Mouse (Mus musculus): ENCODE results near the gene Memo1.

The Memo1 gene

GRCm38 (mm10) chr17:74294426-74295025 is 795 bp downstream of the Memo1 start:
- peak; percentile 55 for DNase-seq (ENCODE audit: low read depth, low spot score)

GRCm38 (mm10) chr17:74293687-74294425 is 1.5 kb downstream of the Memo1 start:
- peak; percentile 20 for DNase-seq (ENCODE audit: low read depth, low spot score)

GRCm38 (mm10) chr17:74291640-74292361 is 3.5 kb downstream of the Memo1 start:
- no peak for DNase-seq (ENCODE audit: low read depth, low spot score)

- DNase-seq (ENCODE audit: low read depth, low spot score), result no peak
Observed at GRCm38 (mm10) chr17:74290869-74291268, 4.5 kb downstream of the Memo1 start.

DNA sequence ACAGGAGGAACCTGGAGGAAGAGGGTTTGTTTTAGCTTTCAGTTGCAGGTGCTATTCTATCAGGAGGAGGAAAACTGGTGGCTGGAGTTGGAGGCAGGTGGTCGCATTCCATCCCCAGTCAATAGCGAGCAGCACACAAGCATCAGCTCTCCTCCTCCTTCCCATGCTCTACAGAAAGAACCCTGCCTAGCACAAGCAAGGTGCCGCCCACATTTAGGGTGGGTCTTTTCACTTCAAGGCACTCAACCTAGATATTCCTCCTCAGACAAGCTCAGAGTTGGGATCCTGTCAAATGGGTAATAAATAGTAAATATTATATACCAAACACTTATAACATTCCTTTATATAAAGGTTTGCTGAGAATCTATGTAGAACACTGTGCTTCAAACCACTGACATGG is 5.1 kb downstream of the Memo1 start:
- DNase-seq (ENCODE audit: low read depth, low spot score), result no peak

- DNase-seq (ENCODE audit: low read depth, low spot score), result no peak
Observed at GRCm38 (mm10) chr17:74288626-74289025, 6.7 kb downstream of the Memo1 start.

DNA sequence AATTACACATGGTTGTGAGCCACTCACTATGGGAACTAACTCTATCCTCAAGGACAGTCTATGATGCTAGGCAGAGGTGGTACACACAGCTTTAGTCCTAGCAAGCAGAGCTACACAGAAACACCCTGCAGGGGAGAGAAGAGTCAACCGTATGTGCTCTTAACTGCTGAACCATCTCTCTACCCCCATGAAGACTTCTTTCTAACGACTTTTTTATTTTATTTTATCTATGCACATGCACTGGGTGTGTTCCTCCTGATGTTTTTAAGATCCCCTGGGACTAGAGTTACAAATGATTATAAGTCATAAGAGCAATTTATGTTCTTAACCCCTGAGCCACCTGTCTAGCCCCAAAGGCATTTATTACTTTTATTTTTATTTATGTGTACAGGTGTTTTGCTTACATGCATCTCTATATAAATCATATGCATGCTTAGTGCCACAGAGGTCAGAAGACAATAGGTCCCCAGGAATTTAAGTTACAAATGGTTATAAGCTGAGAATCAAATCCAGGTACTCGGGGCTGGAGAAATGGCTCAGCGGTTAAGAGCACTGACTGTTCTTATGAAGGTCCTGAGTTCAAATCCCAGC is 9.1 kb downstream of the Memo1 start:
- no peak for DNase-seq (ENCODE audit: low read depth, low spot score)

- DNase-seq (ENCODE audit: low read depth, low spot score), result no peak
Observed at GRCm38 (mm10) chr17:74285730-74286129, 9.6 kb downstream of the Memo1 start.

DNA sequence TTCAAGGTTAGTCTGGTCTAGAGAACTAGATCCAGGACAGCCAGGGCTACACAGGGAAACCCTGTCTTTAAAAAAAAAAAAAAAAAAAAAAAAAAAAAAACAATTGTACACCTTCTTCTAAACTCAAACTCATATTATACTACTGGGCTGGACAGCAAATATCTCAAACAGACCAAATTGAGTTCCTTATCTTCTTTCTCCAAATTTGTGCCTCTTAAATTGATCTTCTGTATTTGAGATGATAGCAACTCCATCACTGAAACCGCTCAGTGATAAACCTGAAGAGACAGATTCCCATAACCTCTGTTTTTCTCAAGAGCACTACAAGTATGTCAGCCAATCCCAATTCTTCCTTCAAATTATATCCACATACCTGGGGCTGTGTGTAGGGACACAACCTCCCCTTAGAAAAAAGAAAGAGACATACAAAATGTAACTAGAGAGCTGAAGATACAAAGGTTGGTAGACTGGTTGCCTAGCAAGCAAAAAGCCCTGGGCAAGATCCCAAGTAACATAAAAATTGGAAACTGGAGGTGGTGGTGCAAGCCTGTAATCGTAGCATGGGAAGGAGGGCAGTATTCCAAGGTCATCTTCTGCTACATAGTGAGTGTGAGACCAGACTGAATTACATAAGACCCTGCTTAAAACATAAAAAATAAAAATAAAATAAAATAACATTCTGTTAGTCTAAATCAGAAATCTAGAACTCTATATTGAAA is 10.8 kb downstream of the Memo1 start:
- no peak for DNase-seq (ENCODE audit: low read depth, low spot score)

DNA sequence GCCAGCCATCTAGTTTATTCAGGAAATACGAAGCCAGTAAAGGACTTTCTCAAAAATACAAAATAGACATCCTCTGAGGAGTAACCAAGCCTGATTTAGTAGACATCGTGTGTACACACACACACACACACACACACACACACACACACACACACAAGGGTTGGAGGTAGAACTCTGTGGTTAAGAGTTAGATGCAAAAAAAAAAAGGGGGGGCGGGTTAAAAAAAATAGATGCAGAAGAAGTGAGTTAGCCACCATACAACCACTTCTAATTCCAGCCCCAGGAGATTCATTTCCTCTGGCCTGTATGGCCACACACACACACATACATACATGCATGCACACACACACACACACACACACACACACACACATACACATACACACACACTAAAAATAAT is 13.3 kb downstream of the Memo1 start:
- DNase-seq (ENCODE audit: low read depth, low spot score), result no peak

- DNase-seq (ENCODE audit: low read depth, low spot score), result no peak
Observed at GRCm38 (mm10) chr17:74278966-74279869, 16.1 kb downstream of the Memo1 start.

GRCm38 (mm10) chr17:74274471-74274870 is 20.9 kb downstream of the Memo1 start:
- DNase-seq (ENCODE audit: low read depth, low spot score), result no peak

DNA sequence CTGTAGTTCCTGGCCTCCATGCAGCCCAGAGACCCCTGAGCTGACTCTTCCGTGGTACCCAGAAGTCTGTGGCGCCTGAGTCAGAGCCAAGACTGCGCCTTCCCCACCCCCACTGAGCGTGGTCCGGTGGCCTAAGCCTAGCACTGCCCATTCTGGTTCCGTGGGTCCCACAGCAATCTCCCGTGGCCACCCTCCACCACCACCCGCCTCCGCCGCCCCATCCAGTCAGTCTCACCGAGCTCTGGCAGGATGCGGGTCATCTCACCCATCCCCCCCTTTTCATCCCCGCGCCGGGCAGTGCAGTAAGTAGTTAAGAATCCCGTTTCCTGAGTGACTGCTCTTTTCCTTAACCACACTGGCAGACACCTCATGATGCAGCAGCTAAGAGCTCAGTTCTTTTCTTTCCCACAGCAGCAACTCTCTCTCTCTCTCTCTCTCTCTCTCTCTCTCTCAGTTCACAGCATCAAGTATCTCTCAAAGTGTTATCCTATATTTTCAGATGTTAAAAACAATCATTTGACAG is 22.6 kb downstream of the Memo1 start:
- DNase-seq (ENCODE audit: low read depth, low spot score), result no peak

DNA sequence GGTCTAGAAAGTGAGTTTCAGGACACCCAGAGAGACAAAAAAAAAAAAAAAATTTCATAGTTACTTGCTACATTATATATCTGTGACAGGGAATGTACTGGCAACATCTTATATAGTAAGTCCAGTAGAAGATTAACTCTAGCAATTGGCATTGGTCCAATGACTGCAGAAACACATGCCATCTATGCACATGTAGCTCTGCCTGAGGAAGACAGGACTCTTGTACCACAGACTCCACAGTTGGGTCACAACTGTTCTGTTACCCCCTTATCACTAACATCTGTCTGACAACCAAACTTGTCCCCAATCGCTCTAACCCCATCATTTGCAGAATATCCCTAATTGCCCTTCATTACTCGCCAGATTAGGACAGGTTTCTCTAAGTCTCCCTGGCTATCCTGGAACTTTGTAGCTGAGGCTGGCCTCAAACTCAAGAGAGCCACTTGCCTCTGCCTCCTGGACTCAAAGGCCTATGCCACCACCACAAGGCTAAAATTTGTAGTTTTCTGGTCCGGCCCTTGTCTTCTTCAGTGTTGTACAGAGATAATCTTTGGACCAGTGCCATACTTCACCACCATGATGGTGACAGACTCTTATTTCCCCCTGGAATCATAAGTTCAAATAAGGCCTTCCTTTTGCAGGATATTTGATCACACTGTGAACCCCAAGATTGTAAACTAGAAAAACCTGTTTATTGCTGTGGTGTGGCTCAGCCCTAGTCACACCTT is 23.6 kb downstream of the Memo1 start:
- no peak for DNase-seq (ENCODE audit: low read depth, low spot score)

DNA sequence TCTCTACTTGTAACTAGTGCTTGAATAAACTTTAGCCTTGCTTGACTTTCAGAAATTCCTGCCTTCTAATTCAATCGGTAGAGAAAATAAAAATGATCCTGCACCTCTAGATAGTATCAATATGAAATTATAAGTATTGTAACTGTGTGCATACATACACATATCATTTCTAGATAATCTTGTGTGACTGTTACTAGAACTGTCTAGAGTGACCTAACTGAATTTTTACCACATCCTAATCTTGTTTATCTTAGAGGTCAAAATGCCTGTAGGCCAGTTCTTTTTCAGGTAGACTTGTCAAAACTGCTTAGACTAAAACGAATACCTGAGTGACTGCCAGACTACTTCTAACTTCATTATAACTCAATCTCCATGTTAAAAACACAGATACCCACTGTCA is 25.1 kb downstream of the Memo1 start:
- no peak for DNase-seq (ENCODE audit: low read depth, low spot score)

GRCm38 (mm10) chr17:74267415-74268180 is 27.7 kb downstream of the Memo1 start:
- DNase-seq (ENCODE audit: low read depth, low spot score), result no peak

GRCm38 (mm10) chr17:74265636-74266035 is 29.7 kb downstream of the Memo1 start:
- no peak for DNase-seq (ENCODE audit: low read depth, low spot score)

DNA sequence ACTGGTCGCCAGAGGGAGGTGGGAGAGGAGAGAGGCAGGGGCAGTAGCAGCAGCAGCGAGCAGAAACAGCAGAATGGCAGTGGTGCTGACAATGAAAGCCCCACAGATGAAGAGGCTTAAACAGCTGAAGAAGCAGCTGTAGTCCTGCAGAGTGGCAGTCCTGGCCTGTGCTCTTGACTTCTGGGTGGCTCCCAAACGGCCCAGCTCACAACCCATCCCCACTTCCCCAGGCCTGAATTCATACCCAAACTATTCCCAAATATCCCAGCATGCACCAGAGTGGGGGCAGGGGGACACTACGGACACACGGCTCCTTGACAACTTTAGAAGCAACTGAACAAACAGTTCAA is 30.2 kb downstream of the Memo1 start:
- no peak for DNase-seq (ENCODE audit: low read depth, low spot score)

All from embryo, embryonic 11.5 days (tissue).